Mouse (Mus musculus) urinary bladder, postnatal 25 days (tissue): Measurements from ENCODE around the gene 2310011J03Rik.

Source experiments
- DNase-seq: peaks from one replicate; pipeline ENCODE4 v3.0.0; 2022; ENCODE audit warnings: low spot score

Gene 2310011J03Rik

DNA sequence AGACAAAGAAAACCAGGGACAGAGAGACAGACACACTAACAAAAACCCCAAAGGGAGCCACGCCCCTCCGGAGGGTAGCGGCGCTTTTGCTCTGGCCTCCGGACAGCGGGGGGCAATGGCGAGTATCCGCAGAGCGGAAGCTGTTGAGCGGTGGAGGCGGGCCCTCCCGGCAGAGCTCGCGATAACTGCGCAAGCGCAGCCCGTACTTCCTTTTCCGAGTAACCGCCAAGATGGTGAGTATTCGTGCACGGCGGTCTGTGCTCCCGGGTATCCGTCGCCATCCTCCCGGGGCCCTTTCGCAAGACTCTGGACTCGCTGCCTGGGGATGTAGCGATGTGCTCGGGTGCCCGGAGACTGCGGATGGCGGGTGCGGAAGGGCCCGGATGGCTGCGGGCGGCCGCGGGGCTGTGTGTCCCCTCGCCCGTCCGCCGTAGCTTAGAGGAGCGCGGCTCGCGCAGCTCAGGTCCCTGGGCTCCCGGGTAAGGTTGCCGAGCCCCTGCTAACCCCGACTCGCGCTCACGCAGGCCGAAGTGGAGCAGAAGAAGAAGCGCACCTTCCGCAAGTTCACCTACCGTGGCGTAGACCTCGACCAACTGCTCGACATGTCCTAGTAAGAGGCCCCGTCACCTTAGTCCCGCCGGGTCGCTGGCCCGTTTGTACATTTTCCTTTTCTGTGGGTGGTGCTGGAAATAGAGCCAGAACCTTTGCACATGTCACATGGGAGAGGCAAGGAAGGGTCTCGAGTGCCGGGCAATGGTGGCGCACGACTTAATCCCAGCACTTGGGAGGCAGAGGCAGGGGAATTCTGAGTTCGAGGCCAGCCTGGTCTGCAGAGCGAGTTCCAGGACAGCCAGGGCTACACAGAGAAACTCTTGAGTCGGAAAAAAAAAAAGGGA lies 27.8 kb downstream of the 2310011J03Rik start, which contains the start of gene Rps15:
Rps15 (plus strand) TSS at position 203 of the 896 bp plus-strand sequence.
- peak; percentile 89 for DNase-seq

DNA sequence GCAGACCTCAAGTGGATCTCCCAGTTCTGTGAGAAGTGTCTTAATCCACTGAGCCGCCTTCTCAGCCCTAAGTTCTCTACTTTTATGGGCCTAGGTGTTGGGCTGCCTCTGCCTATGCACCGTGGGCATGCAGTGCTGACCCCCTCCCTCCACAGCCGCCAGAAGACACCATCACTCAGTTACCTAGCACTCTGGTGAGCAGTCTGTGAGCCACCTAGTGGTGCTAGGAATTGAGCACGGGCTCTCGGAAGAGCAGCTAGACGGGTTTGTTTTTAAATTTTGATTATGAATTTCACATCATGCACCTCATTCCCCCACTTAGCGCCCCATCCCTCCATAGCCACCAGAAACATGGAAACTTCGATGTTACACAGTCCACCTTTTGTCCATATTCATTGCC lies 31.7 kb downstream of the 2310011J03Rik start:
- no peak for DNase-seq

DNA sequence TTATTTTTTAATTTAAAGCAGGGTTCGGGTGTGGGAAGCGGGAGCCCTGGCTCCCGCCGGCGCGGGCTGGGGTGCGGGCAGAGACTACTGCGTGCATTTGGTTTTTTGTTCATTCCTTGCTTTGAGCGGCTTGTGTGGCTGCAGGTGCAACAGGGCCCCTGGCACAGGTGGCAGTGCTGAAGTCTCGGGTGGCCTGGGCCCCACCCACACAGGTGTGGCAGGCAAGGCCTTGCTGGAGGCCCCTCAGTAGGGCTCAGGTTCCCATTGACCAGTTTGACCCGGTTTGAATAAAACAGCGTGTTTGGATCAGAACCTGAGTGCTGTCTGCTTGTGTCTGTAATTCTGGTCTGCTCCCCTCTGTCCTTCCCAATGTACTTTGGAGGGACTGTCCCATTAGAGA lies 32.2 kb downstream of the 2310011J03Rik start:
- no peak for DNase-seq

DNA sequence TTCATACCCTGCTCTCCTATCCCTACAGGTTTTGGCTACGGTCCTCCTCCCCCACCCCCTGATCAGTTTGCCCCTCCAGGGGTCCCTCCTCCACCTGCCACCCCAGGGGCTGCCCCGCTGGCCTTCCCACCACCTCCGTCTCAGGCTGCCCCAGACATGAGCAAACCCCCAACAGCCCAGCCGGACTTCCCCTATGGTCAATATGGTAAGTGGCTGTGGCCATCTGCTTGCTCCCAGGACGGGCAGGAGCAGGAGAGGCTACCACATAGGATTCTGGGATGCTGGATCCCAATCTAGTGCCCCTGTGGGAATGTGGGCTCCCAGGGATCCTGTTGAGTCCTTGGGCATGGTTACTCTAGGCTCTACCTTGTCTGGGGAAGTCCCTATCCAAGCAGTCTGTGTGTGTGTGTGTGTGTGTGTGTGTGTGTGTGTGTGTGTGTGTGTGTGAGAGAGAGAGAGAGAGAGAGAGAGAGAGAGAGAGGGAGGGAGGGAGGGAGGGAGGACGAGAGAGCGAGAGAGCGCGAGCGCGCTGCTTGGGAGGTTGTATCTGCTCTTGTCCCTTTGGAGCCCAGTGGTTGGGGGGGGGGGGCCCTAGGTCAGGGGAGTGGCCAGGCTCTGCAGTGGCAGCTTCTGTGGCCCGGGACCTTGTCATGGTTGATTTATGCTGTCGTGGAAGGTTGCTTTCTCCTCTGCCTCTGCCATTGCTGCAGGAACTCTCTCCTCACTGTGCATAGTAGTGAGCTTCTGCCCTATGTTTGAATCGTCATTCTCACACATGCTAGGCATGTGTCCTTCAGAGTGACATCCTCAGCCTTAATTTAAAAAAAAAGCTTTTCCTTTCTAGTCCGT lies 34.9 kb downstream of the 2310011J03Rik start:
- DNase-seq = no peak

DNA sequence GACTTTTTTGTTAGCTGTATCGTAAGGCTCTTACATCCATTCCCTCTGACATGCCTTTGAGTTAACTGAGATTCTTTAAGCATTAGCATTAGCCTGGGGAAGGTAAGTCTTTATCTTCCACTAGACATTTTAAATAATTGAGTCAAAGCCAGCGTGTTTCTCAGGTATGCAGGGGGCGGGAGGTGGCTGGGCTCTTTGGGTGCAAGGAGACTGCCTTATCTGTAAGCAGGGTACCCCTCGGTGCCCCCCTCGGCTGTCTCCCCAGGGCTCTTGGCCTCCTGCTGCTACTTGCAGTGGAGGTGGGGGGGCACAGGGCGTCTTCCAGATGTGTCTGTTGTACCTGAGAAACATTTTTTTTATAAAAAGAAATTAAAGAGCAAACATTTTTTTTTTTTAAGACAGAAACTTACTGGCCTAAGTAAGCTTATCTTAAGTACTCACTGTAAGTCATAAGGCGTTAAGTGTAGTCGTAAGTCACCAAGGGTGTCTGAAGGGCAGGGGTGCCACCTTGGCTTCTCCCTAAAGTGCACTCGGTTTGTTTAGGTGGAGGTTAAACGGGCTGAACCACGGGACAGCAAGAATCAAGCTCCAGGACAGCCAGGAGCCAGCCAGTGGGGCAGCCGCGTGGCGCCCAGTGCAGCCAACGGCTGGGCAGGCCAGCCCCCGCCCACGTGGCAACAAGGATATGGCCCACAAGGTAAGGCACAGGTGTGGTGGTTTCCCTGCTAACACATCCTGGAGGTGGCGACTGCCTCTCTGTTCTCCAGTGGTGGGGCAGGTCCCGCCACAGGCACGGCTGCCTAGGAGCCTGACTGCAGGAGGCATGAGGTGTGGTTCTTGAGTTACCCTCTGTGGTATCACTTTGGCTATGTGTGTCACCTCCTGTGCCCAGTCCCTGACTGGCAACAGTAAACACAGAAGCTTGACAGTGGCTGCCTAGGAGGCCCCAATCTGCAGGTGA lies 37.6 kb downstream of the 2310011J03Rik start:
- no peak for DNase-seq

DNA sequence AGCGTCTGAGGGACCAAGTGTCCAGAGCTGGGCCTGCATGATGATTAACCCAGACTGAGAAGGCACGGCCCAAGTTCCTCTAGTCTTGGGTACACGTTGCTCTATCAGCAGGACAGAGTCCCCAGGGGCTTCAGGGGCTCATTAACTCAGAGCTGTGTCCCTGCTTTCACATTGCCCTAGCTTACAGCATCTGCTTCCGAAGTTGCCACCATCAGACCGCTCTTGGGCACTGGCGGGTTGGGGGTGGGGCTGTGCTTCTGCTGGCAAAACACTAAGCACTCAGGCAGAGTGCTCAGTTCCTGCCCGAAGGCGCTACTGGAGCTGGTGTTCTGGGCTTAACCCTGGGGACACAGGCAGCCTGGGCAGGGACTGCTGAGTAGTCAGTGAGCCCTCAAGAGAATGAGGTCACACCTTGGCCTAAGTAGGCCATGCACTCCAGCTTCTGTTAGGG lies 38.4 kb downstream of the 2310011J03Rik start:
- no peak for DNase-seq

DNA sequence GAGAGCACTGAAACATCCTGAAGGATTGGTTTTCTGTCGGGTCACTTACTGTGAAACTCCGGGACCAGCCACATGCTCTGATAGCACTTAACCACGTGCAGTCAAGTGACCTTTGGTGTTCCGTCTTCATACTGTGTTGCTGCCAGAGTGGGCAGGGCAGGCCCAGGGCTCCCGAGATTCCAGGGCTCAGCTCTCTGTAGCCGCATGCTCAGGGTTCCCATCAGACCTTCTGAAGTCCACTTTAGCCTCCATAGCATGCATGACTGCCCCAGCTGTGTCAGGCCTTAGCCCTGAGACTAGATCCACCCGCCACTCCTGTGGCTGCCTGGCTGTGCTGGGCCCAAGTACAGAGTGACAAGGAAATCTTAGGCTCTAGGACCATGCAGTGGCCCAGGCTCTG lies 39.0 kb downstream of the 2310011J03Rik start:
- no peak for DNase-seq

DNA sequence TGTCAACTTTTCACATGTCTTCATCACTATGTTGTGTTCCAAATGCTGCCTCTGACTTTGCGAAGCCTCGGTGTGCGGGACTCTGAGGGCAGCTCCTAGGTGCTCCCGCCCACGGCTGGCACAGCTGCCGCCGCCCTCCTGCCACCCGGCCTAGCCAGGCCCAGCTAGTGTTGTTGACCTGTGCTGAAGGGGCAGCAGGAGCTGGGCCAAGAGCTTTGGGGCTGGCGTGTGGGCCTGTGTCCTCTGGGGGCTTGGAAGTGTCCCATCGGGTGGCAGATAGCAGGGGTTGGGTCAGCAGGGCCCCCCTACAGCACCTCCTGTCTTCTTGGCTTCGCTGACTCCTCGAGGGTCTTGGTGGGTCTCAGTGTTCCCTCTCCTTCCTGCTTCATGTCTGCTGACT lies 41.1 kb downstream of the 2310011J03Rik start:
- no peak for DNase-seq

DNA sequence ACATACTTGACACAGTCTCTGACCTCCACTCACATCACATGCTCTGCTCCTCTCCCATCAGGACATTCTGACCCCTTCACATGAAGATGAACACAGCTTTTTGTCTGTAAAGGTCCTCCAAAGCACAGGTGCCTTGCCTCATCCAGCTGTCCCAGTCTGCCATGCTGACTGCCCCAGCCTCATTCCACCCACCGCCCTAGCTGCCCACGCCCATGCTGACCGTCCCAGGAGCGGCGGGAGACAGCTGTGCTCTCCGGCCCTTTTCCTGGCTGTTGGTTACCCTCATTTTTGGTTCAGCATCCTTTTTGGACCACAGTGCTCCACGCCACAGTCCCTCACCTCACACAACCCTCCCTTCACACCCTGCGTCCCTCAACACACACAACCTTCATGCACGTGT lies 41.9 kb downstream of the 2310011J03Rik start:
- DNase-seq = no peak

DNA sequence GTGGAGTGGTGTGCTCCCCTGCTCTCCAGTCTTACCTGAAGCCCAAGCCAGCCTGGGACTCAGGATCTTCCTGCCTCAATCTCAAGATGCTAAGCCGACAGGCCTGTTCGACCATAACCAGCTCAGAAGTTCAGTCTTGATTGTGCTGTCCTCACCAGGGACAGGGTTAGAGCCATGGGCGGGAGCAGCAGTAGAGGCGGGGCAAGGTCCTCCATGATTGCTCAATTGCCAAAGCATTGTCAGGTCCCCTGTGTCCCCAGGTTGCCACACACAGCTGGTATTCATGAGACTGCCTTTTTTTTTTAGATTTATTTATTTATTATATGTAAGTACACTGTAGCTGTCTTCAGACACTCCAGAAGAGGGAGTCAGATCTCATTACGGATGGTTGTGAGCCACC lies 44.1 kb downstream of the 2310011J03Rik start:
- no peak for DNase-seq

DNA sequence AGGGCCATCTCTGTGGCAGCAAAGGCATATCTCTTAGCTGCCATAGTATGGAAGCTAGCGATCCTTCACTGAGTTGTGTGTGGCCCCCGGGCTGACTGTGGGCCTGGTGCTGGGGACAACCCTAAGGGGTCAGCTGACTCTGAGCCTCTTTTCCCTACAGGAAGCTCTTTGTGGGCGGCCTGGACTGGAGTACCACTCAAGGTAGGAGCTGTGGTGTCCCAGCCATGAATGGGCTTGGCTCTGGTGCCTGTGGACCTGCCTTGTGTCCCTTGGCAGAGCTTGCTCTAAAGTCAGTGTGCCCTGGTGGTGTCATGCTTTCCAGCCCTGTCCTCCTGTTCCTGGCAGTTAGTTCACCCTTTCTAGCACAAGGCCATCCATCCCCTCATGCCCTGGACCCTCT lies 46.5 kb downstream of the 2310011J03Rik start:
- DNase-seq = no peak

DNA sequence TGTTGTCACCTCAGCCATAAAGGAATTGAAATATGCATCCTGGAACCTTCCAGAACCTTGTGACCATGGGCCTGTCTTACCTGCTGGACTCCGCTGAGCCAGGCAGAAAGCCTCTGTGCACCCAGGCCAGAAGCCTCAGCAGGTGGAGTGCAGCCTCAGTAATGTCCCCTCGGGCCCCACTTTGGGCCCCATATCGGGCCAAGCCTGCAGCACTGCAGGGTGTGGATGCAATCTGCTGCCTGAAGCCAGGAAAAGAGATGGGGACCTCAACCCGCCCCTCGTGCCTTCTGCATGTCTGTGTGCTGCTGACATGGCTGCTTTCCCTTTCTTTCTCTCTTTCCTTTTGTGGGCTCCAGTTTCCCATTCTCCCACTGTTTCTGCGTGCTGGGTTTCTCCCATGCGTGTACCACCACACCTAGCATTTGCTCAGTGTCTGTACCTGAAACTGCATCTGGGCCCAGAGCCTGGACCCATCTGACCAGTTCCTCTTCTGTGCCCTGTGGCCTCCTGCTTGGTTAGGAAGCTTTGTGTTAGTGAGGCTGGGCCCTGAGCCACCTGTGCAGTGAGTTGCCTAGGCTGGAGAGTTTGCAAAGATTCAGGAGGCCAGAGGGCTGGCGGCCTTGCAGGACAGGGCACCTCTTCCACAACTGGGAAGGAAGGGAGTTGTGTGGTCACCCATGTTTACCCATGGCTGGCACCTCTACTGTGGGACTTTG lies 48.3 kb downstream of the 2310011J03Rik start:
- DNase-seq = no peak

DNA sequence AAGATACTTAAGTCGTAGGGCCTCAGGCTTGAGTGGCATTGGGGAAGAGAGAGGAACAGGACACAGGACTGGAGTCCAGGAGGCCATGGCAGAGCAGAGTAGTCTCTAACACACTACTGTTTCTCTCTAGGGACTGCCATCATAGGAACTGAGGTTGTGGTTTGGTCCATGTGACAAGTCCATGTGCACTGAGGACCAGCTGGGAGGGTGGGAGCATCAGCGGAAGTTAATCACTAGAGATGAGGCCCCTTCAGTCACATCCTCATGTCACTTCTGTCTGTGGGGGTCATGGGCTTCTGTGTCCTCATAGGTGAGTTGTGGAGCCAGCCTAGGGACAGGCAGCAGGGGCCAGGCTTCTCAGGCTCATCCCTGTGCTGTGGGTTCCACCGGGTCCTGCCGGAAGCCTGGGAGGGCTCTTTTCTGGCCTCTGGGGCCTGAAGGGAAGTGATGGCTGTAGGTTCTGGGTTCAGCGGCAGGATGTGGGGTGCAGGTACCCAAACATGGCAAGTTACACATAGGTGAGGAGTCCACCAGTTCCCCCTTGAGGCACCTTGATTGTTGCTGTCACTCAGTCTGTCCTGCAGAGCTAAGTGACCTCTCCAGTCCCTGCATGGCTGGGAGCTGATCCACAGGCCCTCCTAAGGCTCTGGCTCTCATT lies 49.0 kb downstream of the 2310011J03Rik start:
- no peak for DNase-seq

DNA sequence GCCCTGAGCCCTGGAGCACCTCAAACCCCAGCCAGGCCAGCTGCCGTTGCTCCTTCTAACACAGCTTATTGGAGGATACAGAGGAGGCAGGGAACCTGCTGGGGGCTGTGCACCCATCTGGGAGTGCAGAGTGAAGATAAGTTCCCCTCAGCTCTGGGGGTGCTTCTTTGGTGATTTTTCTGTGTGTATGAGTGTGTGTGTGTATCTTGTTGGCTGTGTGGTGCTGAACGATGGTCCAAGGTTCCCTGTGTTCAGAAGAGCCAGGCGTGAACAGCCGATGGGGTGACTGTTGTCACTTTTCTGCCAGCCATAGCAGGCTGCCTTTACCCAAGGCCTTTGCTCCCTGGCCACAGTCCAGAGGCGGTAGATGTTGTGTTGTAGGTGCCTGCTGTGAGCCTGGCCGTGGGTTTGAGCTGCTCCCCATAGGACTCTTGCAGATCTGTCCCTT lies 49.6 kb downstream of the 2310011J03Rik start:
- no peak for DNase-seq

DNA sequence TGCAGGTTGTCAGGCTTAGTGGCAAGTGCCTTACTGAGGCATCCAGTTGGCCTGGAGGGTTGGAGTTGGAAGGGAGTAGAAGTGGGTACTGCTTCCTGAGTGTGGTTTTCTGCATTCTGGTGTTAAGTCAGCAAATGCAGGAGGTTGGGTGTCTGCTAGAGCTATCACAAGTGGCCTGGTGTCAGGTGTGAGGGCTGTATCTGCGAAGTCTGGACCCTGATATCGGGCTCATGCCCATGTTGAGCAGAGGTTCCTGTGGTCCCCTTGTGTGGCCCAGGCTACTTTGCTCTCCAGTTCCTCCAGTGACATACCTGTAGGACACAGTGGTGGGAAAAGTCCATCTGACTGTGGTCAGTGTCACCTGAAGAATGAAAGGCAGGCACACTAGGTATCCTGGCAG lies 50.2 kb downstream of the 2310011J03Rik start:
- no peak for DNase-seq
